ENCODE assay signal across 12 mouse cellular contexts in genomic region chr1:174860407-174861118, GRCm38 (mm10).
DNase-seq lines count a peak whose midpoint lies in the region; ATAC-seq lines count a peak whose summit lies in the region.
"Had no signal": no experiment of that assay in that cellular context is flagged by ENCODE, and none has a peak within 500 bp of the region (broad histone marks: within the 10 kb centered on the region; RNA-seq: fewer than 3 reads in every experiment).

No protein-coding gene starts in this region.

- H3K4me1 ChIP-seq in lung, embryonic 15.5 days = no peaks in the 10 kb centered on the region
- no peaks in the 10 kb centered on the region for H3K4me1 ChIP-seq in kidney, embryonic 14.5 days (ENCODE audit: control insufficient read depth, insufficient read depth, low read length)
- H3K4me1 ChIP-seq: forebrain, embryonic 13.5 days; hindbrain, embryonic 13.5 days had no signal

- no peaks in the 10 kb centered on the region for H3K27me3 ChIP-seq in lung, embryonic 15.5 days
- no peaks in the 10 kb centered on the region for H3K27me3 ChIP-seq in kidney, embryonic 14.5 days (ENCODE audit: control insufficient read depth, insufficient read depth, low read length)
- H3K27me3 ChIP-seq: forebrain, embryonic 13.5 days; hindbrain, embryonic 13.5 days had no signal

- DNase-seq in lung, postnatal 4 days = no peak
- DNase-seq in gastrocnemius, postnatal 10 days = peak; percentile 27
- DNase-seq in lung, postnatal 25 days (ENCODE audit: low spot score) = peak; percentile 8
- no peak for DNase-seq in adipocyte (ENCODE audit: low spot score)
- no peak for DNase-seq in urinary bladder, postnatal 14 days (ENCODE audit: low spot score)
- DNase-seq: adrenal gland, postnatal 25 days; cerebellum, adult 11 months; embryo, embryonic 11 days had no signal

- H3K36me3 ChIP-seq in lung, embryonic 15.5 days = no peaks in the 10 kb centered on the region
- H3K36me3 ChIP-seq in kidney, embryonic 14.5 days (ENCODE audit: control insufficient read depth, insufficient read depth, low read length) = no peaks in the 10 kb centered on the region
- H3K36me3 ChIP-seq: hindbrain, embryonic 13.5 days had no signal

- WGBS in lung, embryonic 15.5 days = 58% methylated on average over 10 of the region's 10 CpGs
- 49% methylated on average over 10 of the region's 10 CpGs for WGBS in kidney, embryonic 14.5 days

- no peak overlapping the region for H3K4me2 ChIP-seq in lung, embryonic 15.5 days
- no peak overlapping the region for H3K4me2 ChIP-seq in kidney, embryonic 14.5 days (replicated peaks; ENCODE audit: low read depth, low read length)
- H3K4me2 ChIP-seq: forebrain, embryonic 13.5 days; hindbrain, embryonic 13.5 days had no signal

- H3K9ac ChIP-seq in lung, embryonic 15.5 days = no peak overlapping the region
- no peak overlapping the region for H3K9ac ChIP-seq in kidney, embryonic 14.5 days (ENCODE audit: low read depth, low read length)
- H3K9ac ChIP-seq: forebrain, embryonic 13.5 days; hindbrain, embryonic 13.5 days had no signal

- no peak overlapping the region for H3K27ac ChIP-seq in lung, embryonic 15.5 days
- no peak overlapping the region for H3K27ac ChIP-seq in kidney, embryonic 14.5 days (ENCODE audit: low read depth, low read length)
- H3K27ac ChIP-seq: forebrain, embryonic 13.5 days; hindbrain, embryonic 13.5 days had no signal

- H3K9me3 ChIP-seq in lung, embryonic 15.5 days = no peaks in the 10 kb centered on the region
- H3K9me3 ChIP-seq in kidney, embryonic 14.5 days (ENCODE audit: control insufficient read depth, low read length) = no peaks in the 10 kb centered on the region
- H3K9me3 ChIP-seq: forebrain, embryonic 13.5 days; hindbrain, embryonic 13.5 days had no signal

- ATAC-seq in lung, embryonic 15.5 days (ENCODE audit: borderline replicate concordance, extremely low read depth, low FRiP score, low TSS enrichment) = 0 out of 2 replicates have a peak, but pooled peaks have one; percentile 46
- peak; percentile 99 for ATAC-seq in kidney, embryonic 14.5 days (ENCODE audit: low FRiP score, low TSS enrichment)
- ATAC-seq: forebrain, embryonic 13.5 days had no signal

- no peak overlapping the region for H3K4me3 ChIP-seq in lung, embryonic 15.5 days
- H3K4me3 ChIP-seq in kidney, embryonic 14.5 days (ENCODE audit: low read length) = no peak overlapping the region
- H3K4me3 ChIP-seq: forebrain, embryonic 13.5 days; hindbrain, embryonic 13.5 days had no signal

Comparison
In these comparisons a context has a peak if more than half of its experiments do, and no peak if none do; other contexts are left out.
1. DNase-seq: peak in gastrocnemius, postnatal 10 days (single experiment) and lung, postnatal 25 days (single experiment); none in lung, postnatal 4 days (0 of 2), adipocyte (single experiment) and urinary bladder, postnatal 14 days (single experiment).